Mouse (Mus musculus) spleen, adult 2 months (tissue): ENCODE results near the gene Kifc3. TPM values are rescaled to one million over a fixed set of nuclear protein-coding genes. Genes with fewer than 3 reads are reported as not detected.

Experiments
- DNase-seq, 2 experiments: peaks; one replicate each; pipeline versions ENCODE4 v3.0.0 to v3.0.0-alpha.2; 2012 to 2021; ENCODE audit warnings: low spot score in 2 of 2, low read depth in 1 of 2
- H3K27ac ChIP-seq: fragments of 200-500 bp; 2 replicates; pipeline ENCODE4 v1.5.1; 2012; ENCODE audit warnings: low read length, inconsistent platforms; ENCODE audit not compliant: insufficient read depth
- H3K27me3 ChIP-seq: fragments of 200-500 bp; 2 replicates; pipeline ENCODE4 v1.6.1; 2012; ENCODE audit warnings: mild to moderate bottlenecking, moderate library complexity, low read length, inconsistent platforms; ENCODE audit not compliant: control insufficient read depth, insufficient read depth
- H3K36me3 ChIP-seq: fragments of 200-500 bp; 2 replicates; pipeline ENCODE4 v1.6.1; 2012; ENCODE audit warnings: mild to moderate bottlenecking, low read length, inconsistent platforms; ENCODE audit not compliant: control insufficient read depth, insufficient read depth
- H3K4me1 ChIP-seq: fragments of 200-500 bp; 2 replicates; pipeline ENCODE4 v1.6.1; 2011; ENCODE audit warnings: inconsistent platforms; ENCODE audit not compliant: control insufficient read depth, insufficient read depth, insufficient read length
- H3K4me3 ChIP-seq: fragments of 200-500 bp; 2 replicates; pipeline ENCODE4 v1.5.1; 2011; ENCODE audit warnings: mild to moderate bottlenecking, inconsistent platforms; ENCODE audit not compliant: insufficient read depth, insufficient read length; ENCODE audit errors: extremely low read depth
- CTCF ChIP-seq: fragments of 200-500 bp; IDR thresholded peaks from 2 replicates; pipeline ENCODE4 v1.5.1; 2011; ENCODE audit warnings: mild to moderate bottlenecking, inconsistent platforms; ENCODE audit not compliant: insufficient read depth, insufficient read length, insufficient replicate concordance; ENCODE audit errors: extremely low read depth
- POLR2A ChIP-seq: fragments of 200-500 bp; IDR thresholded peaks from 2 replicates; pipeline ENCODE4 v1.6.1; 2011; ENCODE audit warnings: low read depth, low read length, inconsistent platforms
- WGBS: fragments of 180-500 bp; shearing (Covaris S2); methylation state at CpG from one replicate; pipeline ENCODE4 v1.1.7; 2018; 5-methylcytosine and 5-hydroxymethylcytosine counted together
- polyA plus RNA-seq: library from polyadenylated mRNA; depleted of rRNA; stranded (reverse); fragments of >200 nt; gene quantifications from 2 replicates; pipeline ENCODE4 v1.2.3, GENCODE M21; 2012

Gene Kifc3
- polyA plus RNA-seq, 1 experiment: 9.8 TPM

DNA sequence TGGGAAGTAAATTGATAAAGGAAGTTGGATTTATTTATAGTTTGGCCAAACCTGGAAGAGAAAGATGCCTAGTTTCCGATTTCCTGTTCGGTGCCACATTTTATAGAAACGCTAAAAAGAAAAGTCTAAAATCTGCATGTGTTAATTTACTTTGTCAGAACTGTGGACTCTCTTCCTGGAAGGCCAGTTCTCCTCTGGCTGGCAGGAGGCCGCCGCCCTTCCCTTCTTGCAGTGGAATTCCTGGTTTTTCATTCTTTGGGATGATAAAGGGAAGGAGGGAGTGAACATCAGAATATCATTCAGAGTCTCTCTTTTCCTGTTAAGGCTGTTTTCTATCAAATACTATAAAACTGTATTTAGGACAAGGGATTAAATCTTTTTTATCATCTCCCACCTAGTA, 15.0 kb downstream of the Kifc3 start:
- no peak overlapping the region for H3K4me3 ChIP-seq
- no peaks in the 10 kb centered on the region for H3K36me3 ChIP-seq
- H3K4me1 ChIP-seq: no peaks in the 10 kb centered on the region
- no peak for TF ChIP-seq CTCF
- no peak for TF ChIP-seq POLR2A
- H3K27me3 ChIP-seq: no peaks in the 10 kb centered on the region
- 81% methylated on average over 5 of the region's 5 CpGs for WGBS
- no peak overlapping the region for H3K27ac ChIP-seq
- DNase-seq: no peak

DNA sequence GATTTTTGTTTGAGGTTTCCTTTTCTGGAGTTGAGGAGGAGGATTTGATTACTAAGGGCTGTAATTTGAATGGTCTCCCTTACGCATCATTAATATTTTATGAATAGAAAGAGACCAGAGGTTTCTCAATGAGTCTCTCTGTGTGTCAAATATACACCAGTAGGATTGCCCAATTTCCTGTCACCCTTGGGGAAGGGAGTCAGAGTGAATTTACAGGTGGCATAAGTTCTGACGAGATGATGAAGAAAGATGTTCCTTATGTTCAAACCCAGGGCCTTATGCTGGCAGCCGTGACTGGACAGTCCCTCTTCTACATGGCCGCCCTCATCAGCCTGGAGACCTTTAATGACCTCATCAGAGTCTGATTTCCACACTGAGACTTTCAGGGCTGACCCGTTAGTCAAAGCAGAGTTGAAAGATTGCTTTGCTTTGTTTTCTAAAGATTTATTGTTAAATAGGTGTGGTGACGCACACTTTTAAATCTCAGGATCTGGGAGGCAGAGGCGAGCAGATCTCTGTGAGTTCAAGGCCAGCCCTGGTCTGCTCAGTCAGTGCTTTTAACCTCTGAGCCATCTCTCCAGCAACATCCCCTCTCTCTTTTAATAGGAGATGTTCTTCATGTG, 16.6 kb downstream of the Kifc3 start:
- TF ChIP-seq POLR2A (no peak), CTCF (no peak)
- 77% methylated on average over 7 of the region's 7 CpGs for WGBS
- no peaks in the 10 kb centered on the region for H3K27me3 ChIP-seq
- H3K27ac ChIP-seq: no peak overlapping the region
- DNase-seq: no peak
- H3K4me1 ChIP-seq: no peaks in the 10 kb centered on the region
- no peak overlapping the region for H3K4me3 ChIP-seq
- no peaks in the 10 kb centered on the region for H3K36me3 ChIP-seq

GRCm38 (mm10) chr8:95185104-95185503, 17.5 kb downstream of the Kifc3 start:
- Histone ChIP-seq H3K4me3 (no peak overlapping the region), H3K27ac (no peak overlapping the region), H3K36me3 (no peaks in the 10 kb centered on the region), H3K27me3 (no peaks in the 10 kb centered on the region), H3K4me1 (no peaks in the 10 kb centered on the region)
- no peak for TF ChIP-seq CTCF
- no peak for TF ChIP-seq POLR2A
- DNase-seq: no peak
- 80% methylated on average over 10 of the region's 10 CpGs for WGBS

DNA sequence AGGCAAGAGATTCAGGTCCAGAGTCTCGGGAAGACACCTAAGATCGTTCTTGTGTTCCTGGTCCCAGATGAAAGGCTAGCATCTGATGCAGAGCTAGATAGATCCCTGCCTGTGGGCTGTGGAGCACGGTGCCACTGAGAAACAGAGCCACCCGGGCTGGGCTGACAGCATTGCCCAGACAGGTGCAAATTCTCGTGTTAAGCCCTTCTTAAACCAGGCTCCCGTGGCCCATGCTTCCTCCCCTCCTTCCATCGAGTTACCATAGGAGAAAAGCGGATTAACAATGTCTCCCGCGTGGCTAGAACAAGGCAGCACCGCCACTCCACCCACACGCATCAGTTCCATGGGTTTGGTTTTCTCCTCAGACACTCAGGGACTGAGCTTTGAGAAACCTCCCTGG, 18.4 kb downstream of the Kifc3 start:
- Histone ChIP-seq H3K4me1 (no peaks in the 10 kb centered on the region), H3K27me3 (no peaks in the 10 kb centered on the region), H3K4me3 (no peak overlapping the region), H3K27ac (no peak overlapping the region), H3K36me3 (no peaks in the 10 kb centered on the region)
- 86% methylated on average over 12 of the region's 12 CpGs for WGBS
- DNase-seq: no peak
- no peak for TF ChIP-seq CTCF
- TF ChIP-seq POLR2A: no peak

DNA sequence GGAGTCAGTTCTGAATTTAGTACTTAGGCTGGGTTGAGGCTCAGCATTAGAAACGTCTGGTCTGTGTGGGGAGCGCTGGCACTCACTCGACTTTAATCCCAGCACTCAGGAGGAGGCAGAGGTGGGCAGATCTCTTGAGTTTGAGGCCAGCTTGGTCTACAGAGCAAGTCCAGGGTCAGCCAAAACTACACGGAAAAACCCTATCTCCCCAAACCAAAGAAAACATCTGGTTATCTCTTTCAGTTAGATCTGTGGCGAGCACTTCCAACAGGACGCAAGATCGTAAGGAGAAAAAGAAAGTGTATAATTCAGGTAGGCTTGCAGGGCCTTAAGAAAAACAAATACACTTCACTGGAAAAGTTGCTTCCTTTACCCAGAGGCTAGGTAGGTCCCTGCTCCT, 20.8 kb downstream of the Kifc3 start:
- no peak overlapping the region for H3K4me3 ChIP-seq
- no peaks in the 10 kb centered on the region for H3K4me1 ChIP-seq
- WGBS: 59% methylated on average over 7 of the region's 7 CpGs
- DNase-seq: no peak
- H3K36me3 ChIP-seq: no peaks in the 10 kb centered on the region
- no peaks in the 10 kb centered on the region for H3K27me3 ChIP-seq
- TF ChIP-seq POLR2A: no peak
- TF ChIP-seq CTCF: no peak
- H3K27ac ChIP-seq: no peak overlapping the region

- Histone ChIP-seq H3K36me3 (no peaks in the 10 kb centered on the region), H3K4me3 (no peak overlapping the region), H3K27me3 (no peaks in the 10 kb centered on the region), H3K4me1 (no peaks in the 10 kb centered on the region), H3K27ac (no peak overlapping the region)
- DNase-seq: no peak
- TF ChIP-seq POLR2A (no peak), CTCF (no peak)
- WGBS: 81% methylated on average over 4 of the region's 4 CpGs
Observed at GRCm38 (mm10) chr8:95178191-95178590, 24.4 kb downstream of the Kifc3 start.

DNA sequence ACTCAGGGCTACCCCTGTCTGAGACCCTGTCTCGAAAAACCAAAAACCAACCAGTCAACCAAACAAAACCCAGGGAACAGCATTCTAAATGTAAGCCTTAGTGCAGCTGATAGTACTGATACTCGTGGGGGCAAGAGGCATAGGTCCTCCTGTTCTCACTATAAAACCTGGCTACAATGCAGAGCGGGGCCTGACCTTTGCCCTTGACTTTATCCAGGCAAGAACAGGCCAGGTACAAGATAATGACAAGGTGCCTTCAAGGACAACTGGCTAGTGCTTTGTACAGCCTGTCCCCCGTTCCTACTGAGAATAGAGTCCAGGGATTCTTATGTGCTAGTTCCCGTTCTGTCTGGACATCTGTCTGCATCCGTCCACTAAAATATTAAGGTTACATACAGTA, 25.6 kb downstream of the Kifc3 start:
- no peak for DNase-seq
- H3K4me1 ChIP-seq: no peaks in the 10 kb centered on the region
- no peaks in the 10 kb centered on the region for H3K27me3 ChIP-seq
- H3K4me3 ChIP-seq: no peak overlapping the region
- TF ChIP-seq POLR2A (no peak), CTCF (no peak)
- no peak overlapping the region for H3K27ac ChIP-seq
- 88% methylated on average over 6 of the region's 6 CpGs for WGBS
- H3K36me3 ChIP-seq: no peaks in the 10 kb centered on the region
